Mouse (Mus musculus) neural tube, embryonic 13.5 days (tissue): ENCODE results near the gene Gm20379. TPM values are rescaled to one million over a fixed set of nuclear protein-coding genes. Genes with fewer than 3 reads are reported as not detected.
A peak's percentile ranks its signal among the peaks of the same experiment; 100 is the strongest.

Source experiments
- ATAC-seq: fragments of 200-750 bp; cut with Nextera tagmentation; 2 replicates; pipeline ENCODE4 v1.8.0; 2017; ENCODE audit warnings: low read depth, mild to moderate bottlenecking, moderate TSS enrichment, moderate library complexity
- H3K27ac ChIP-seq: fragments of 300-500 bp; sonication (generic); replicated peaks from 2 replicates; pipeline ENCODE4 v1.5.1; 2015; ENCODE audit warnings: moderate library complexity, mild to moderate bottlenecking, inconsistent platforms
- H3K27me3 ChIP-seq: fragments of 300-500 bp; sonication (generic); 2 replicates; pipeline ENCODE4 v1.6.1; 2015; ENCODE audit warnings: mild to moderate bottlenecking, inconsistent platforms
- H3K36me3 ChIP-seq: fragments of 300-500 bp; sonication (generic); 2 replicates; pipeline ENCODE4 v1.6.1; 2015; ENCODE audit warnings: mild to moderate bottlenecking, inconsistent platforms
- H3K4me1 ChIP-seq: fragments of 300-500 bp; sonication (generic); replicated peaks from 2 replicates; pipeline ENCODE4 v1.6.1; 2015; ENCODE audit warnings: inconsistent platforms
- H3K4me2 ChIP-seq: fragments of 300-500 bp; sonication (generic); 2 replicates; pipeline ENCODE4 v1.6.1; 2015; ENCODE audit warnings: inconsistent platforms, mild to moderate bottlenecking, moderate library complexity
- H3K4me3 ChIP-seq: fragments of 300-500 bp; sonication (generic); 2 replicates; pipeline ENCODE4 v1.5.1; 2015; ENCODE audit warnings: mild to moderate bottlenecking, inconsistent platforms
- H3K9ac ChIP-seq: fragments of 300-500 bp; sonication (generic); 2 replicates; pipeline ENCODE4 v1.6.1; 2015; ENCODE audit warnings: moderate library complexity, mild to moderate bottlenecking, inconsistent platforms
- H3K9me3 ChIP-seq: fragments of 300-500 bp; sonication (generic); 2 replicates; pipeline ENCODE4 v1.6.1; 2016; ENCODE audit warnings: inconsistent platforms
- WGBS: fragments of 180-500 bp; shearing (Covaris S2); methylation state at CpG from one replicate; pipeline ENCODE4 v1.1.7; 2015; 5-methylcytosine and 5-hydroxymethylcytosine counted together
- polyA plus RNA-seq: library from polyadenylated mRNA; unstranded; fragments of >200 nt; fragmentation: Nextera tagmentation; extraction: Ambion mirVana; gene quantifications from 2 replicates; pipeline ENCODE4 v1.2.1, GENCODE M21; 2015

The Gm20379 gene
- polyA plus RNA-seq, 1 experiment from 2014 or later = 0.70 TPM

- Histone ChIP-seq H3K9ac (no peak overlapping the region), H3K27ac (no peak overlapping the region), H3K36me3 (peaks cover 52% of the 10 kb centered on the region), H3K4me3 (no peak overlapping the region), H3K27me3 (no peaks in the 10 kb centered on the region), H3K4me1 (no peaks in the 10 kb centered on the region; the same call in 1 of the 2 replicates), H3K4me2 (no peak overlapping the region), H3K9me3 (no peaks in the 10 kb centered on the region)
- no peak for ATAC-seq
- WGBS = 95% methylated on average over 3 of the region's 3 CpGs
These were observed 34.0 kb downstream of the Gm20379 start for GRCm38 (mm10) chr13:92339787-92340186.

GRCm38 (mm10) chr13:92344033-92344432, 38.3 kb downstream of the Gm20379 start:
- 76% methylated on average over 8 of the region's 8 CpGs for WGBS
- H3K4me1 ChIP-seq = no peaks in the 10 kb centered on the region; the same call in 1 of the 2 replicates
- H3K9ac ChIP-seq = no peak overlapping the region
- H3K4me3 ChIP-seq = no peak overlapping the region
- no peak overlapping the region for H3K4me2 ChIP-seq
- H3K36me3 ChIP-seq = peaks cover 76% of the 10 kb centered on the region
- ATAC-seq = no peak
- H3K27ac ChIP-seq = no peak overlapping the region
- no peaks in the 10 kb centered on the region for H3K27me3 ChIP-seq
- no peaks in the 10 kb centered on the region for H3K9me3 ChIP-seq

GRCm38 (mm10) chr13:92346338-92346737, 40.6 kb downstream of the Gm20379 start:
- ATAC-seq = no peak
- H3K36me3 ChIP-seq = peaks cover 72% of the 10 kb centered on the region
- no peak overlapping the region for H3K4me2 ChIP-seq
- H3K4me3 ChIP-seq = no peak overlapping the region
- H3K27ac ChIP-seq = no peak overlapping the region
- H3K9me3 ChIP-seq = no peaks in the 10 kb centered on the region
- WGBS = 56% methylated on average over 5 of the region's 5 CpGs
- H3K27me3 ChIP-seq = no peaks in the 10 kb centered on the region
- no peaks in the 10 kb centered on the region; the same call in 1 of the 2 replicates for H3K4me1 ChIP-seq
- no peak overlapping the region for H3K9ac ChIP-seq

GRCm38 (mm10) chr13:92351100-92351499, 45.3 kb downstream of the Gm20379 start:
- no peak overlapping the region for H3K27ac ChIP-seq
- H3K9me3 ChIP-seq = no peaks in the 10 kb centered on the region
- no peak for ATAC-seq
- no peak overlapping the region for H3K4me2 ChIP-seq
- H3K4me1 ChIP-seq = peaks cover 25% of the 10 kb centered on the region
- 93% methylated on average over 6 of the region's 6 CpGs for WGBS
- H3K4me3 ChIP-seq = no peak overlapping the region
- H3K9ac ChIP-seq = no peak overlapping the region
- peaks cover 31% of the 10 kb centered on the region for H3K36me3 ChIP-seq
- no peaks in the 10 kb centered on the region for H3K27me3 ChIP-seq

GRCm38 (mm10) chr13:92353956-92354355, 48.2 kb downstream of the Gm20379 start:
- peak overlapping the region; percentile 78 for H3K9ac ChIP-seq
- H3K4me3 ChIP-seq = peak overlapping the region; percentile 65
- WGBS = 20% methylated on average over 4 of the region's 4 CpGs
- peaks cover 32% of the 10 kb centered on the region for H3K4me1 ChIP-seq
- peak overlapping the region; percentile 89 for H3K27ac ChIP-seq
- H3K4me2 ChIP-seq = peak overlapping the region; percentile 98
- no peaks in the 10 kb centered on the region for H3K9me3 ChIP-seq
- no peak for ATAC-seq
- H3K27me3 ChIP-seq = no peaks in the 10 kb centered on the region
- peaks cover 7% of the 10 kb centered on the region for H3K36me3 ChIP-seq

- Histone ChIP-seq H3K27me3 (no peaks in the 10 kb centered on the region), H3K9ac (peak within 1 kb of the TSS; percentile 78), H3K9me3 (no peaks in the 10 kb centered on the region), H3K4me1 (peaks cover 32% of the 10 kb centered on the region), H3K4me3 (peak within 1 kb of the TSS; percentile 65), H3K36me3 (0 out of 2 replicates have a peak, but pooled peaks cover 5% of the 10 kb centered on the region), H3K4me2 (peak within 1 kb of the TSS; percentile 98), H3K27ac (peak within 1 kb of the TSS; percentile 89)
- under 1% methylated on average over 76 of the region's 76 CpGs for WGBS
- ATAC-seq = peak; percentile 98
These were observed 48.9 kb downstream of the Gm20379 start, which contains the start of the genes Dhfr and Msh3 for GRCm38 (mm10) chr13:92354456-92355271. TSS of gene Dhfr (plus strand) at chr13:92354726. TSS of gene Msh3 (minus strand) at chr13:92355003.

- H3K27ac ChIP-seq = 0 out of 2 replicates have a peak overlapping the region, but pooled peaks have one; percentile 89
- peak overlapping the region; percentile 65 for H3K4me3 ChIP-seq
- no peaks in the 10 kb centered on the region for H3K27me3 ChIP-seq
- peak; percentile 57 for ATAC-seq
- peaks cover 32% of the 10 kb centered on the region for H3K4me1 ChIP-seq
- H3K4me2 ChIP-seq = peak overlapping the region; percentile 98
- under 1% methylated on average over 24 of the region's 24 CpGs for WGBS
- no peaks in the 10 kb centered on the region for H3K9me3 ChIP-seq
- H3K9ac ChIP-seq = peak overlapping the region; percentile 75
- 0 out of 2 replicates have a peak, but pooled peaks cover 5% of the 10 kb centered on the region for H3K36me3 ChIP-seq
These were observed 49.5 kb downstream of the Gm20379 start for GRCm38 (mm10) chr13:92355272-92355643.

- Histone ChIP-seq H3K4me3 (peak overlapping the region; percentile 65; the same call in 1 of the 2 replicates), H3K4me2 (peak overlapping the region; percentile 98), H3K27me3 (no peaks in the 10 kb centered on the region), H3K9ac (no peak overlapping the region), H3K4me1 (peaks cover 32% of the 10 kb centered on the region), H3K36me3 (no peaks in the 10 kb centered on the region; the same call in 1 of the 2 replicates), H3K27ac (no peak overlapping the region), H3K9me3 (no peaks in the 10 kb centered on the region)
- 66% methylated on average over 7 of the region's 7 CpGs for WGBS
- ATAC-seq = no peak
These were observed 50.6 kb downstream of the Gm20379 start for GRCm38 (mm10) chr13:92356376-92356775.

Other genes starting within 250 kb of the Gm20379 start
- 1.4 and 1.7 TPM in 2 replicates for gene Rasgrf2, start 174.3 kb upstream of the Gm20379 start, polyA plus RNA-seq
- 4.8 and 5.8 TPM in 2 replicates for gene Dhfr, start 48.7 kb downstream of the Gm20379 start, polyA plus RNA-seq
- 23.1 and 26.1 TPM in 2 replicates for gene Msh3, start 49.0 kb downstream of the Gm20379 start, polyA plus RNA-seq
- 1.8 and 1.9 TPM in 2 replicates for gene Ankrd34b, start 119.9 kb downstream of the Gm20379 start, polyA plus RNA-seq
- 0.17 and 0.26 TPM in 2 replicates for gene Fam151b, start 178.0 kb downstream of the Gm20379 start, polyA plus RNA-seq
- gene Zfyve16, start 224.9 kb downstream of the Gm20379 start, polyA plus RNA-seq = 8.7 and 10.2 TPM in 2 replicates